Mouse (Mus musculus): ENCODE results near the gene Olfr631. TPM values are rescaled to one million over a fixed set of nuclear protein-coding genes. Genes with fewer than 3 reads are reported as not detected.

Olfr631 gene
- polyA plus RNA-seq (2015; fragmentation: Nextera tagmentation; extraction: Ambion mirVana) = not detected in 2 replicates

GRCm38 (mm10) chr7:103928525-103928924 is at the start of gene Olfr631:
TSS of gene Olfr631 (plus strand) at chr7:103928825.
- ATAC-seq (replicated peaks; ENCODE audit: extremely low read depth, insufficient read depth, low FRiP score) = no peak
- no peaks in the 10 kb centered on the region for H3K4me1 ChIP-seq (ENCODE audit: control insufficient read depth, insufficient read depth, low read length)
- H3K27ac ChIP-seq (ENCODE audit: low read length) = no peak within 1 kb of the TSS
- H3K4me3 ChIP-seq (ENCODE audit: low read length) = no peak within 1 kb of the TSS
- no peaks in the 10 kb centered on the region for H3K27me3 ChIP-seq (ENCODE audit: control insufficient read depth, insufficient read depth, low read length)
- no peak within 1 kb of the TSS for H3K4me2 ChIP-seq (ENCODE audit: low read depth, low read length)
- no peaks in the 10 kb centered on the region for H3K9me3 ChIP-seq (replicated peaks; ENCODE audit: control insufficient read depth, low read length)
- H3K9ac ChIP-seq (ENCODE audit: low read length) = no peak within 1 kb of the TSS
- H3K36me3 ChIP-seq (ENCODE audit: control insufficient read depth, insufficient read depth) = no peaks in the 10 kb centered on the region

GRCm38 (mm10) chr7:103886152-103886551 is 42.5 kb upstream of the Olfr631 start, which contains the start of gene Olfr66:
TSS of gene Olfr66 (minus strand) at chr7:103886252.
- H3K4me2 ChIP-seq (ENCODE audit: low read depth, low read length) = no peak within 1 kb of the TSS
- H3K4me1 ChIP-seq (ENCODE audit: control insufficient read depth, insufficient read depth, low read length) = no peaks in the 10 kb centered on the region
- H3K27me3 ChIP-seq (ENCODE audit: control insufficient read depth, insufficient read depth, low read length) = no peaks in the 10 kb centered on the region
- H3K27ac ChIP-seq (ENCODE audit: low read length) = no peak within 1 kb of the TSS
- ATAC-seq (replicated peaks; ENCODE audit: extremely low read depth, insufficient read depth, low FRiP score) = no peak
- H3K36me3 ChIP-seq (ENCODE audit: control insufficient read depth, insufficient read depth) = no peaks in the 10 kb centered on the region
- no peak within 1 kb of the TSS for H3K9ac ChIP-seq (ENCODE audit: low read length)
- H3K4me3 ChIP-seq (ENCODE audit: low read length) = no peak within 1 kb of the TSS
- H3K9me3 ChIP-seq (replicated peaks; ENCODE audit: control insufficient read depth, low read length) = no peaks in the 10 kb centered on the region

- H3K36me3 ChIP-seq (ENCODE audit: control insufficient read depth, insufficient read depth) = no peaks in the 10 kb centered on the region
- no peaks in the 10 kb centered on the region for H3K27me3 ChIP-seq (ENCODE audit: control insufficient read depth, insufficient read depth, low read length)
- no peaks in the 10 kb centered on the region for H3K9me3 ChIP-seq (replicated peaks; ENCODE audit: control insufficient read depth, low read length)
- H3K4me2 ChIP-seq (ENCODE audit: low read depth, low read length) = no peak within 1 kb of the TSS
- H3K4me1 ChIP-seq (ENCODE audit: control insufficient read depth, insufficient read depth, low read length) = no peaks in the 10 kb centered on the region
- H3K9ac ChIP-seq (ENCODE audit: low read length) = no peak within 1 kb of the TSS
- no peak within 1 kb of the TSS for H3K4me3 ChIP-seq (ENCODE audit: low read length)
- no peak within 1 kb of the TSS for H3K27ac ChIP-seq (ENCODE audit: low read length)
- ATAC-seq (replicated peaks; ENCODE audit: extremely low read depth, insufficient read depth, low FRiP score) = no peak
- 54% methylated on average over 1 of the region's 1 CpGs for WGBS
These were observed 34.2 kb upstream of the Olfr631 start, which contains the start of gene Olfr64 for GRCm38 (mm10) chr7:103894385-103894784. TSS of gene Olfr64 (minus strand) at chr7:103894485.

- 59% methylated on average over 2 of the region's 2 CpGs for whole genome bisulfite sequencing
- Histone ChIP-seq H3K9me3 (replicated peaks; ENCODE audit: control insufficient read depth, low read length) (no peaks in the 10 kb centered on the region), H3K4me3 (ENCODE audit: low read length) (no peak within 1 kb of the TSS), H3K4me2 (ENCODE audit: low read depth, low read length) (no peak within 1 kb of the TSS), H3K27ac (ENCODE audit: low read length) (no peak within 1 kb of the TSS), H3K4me1 (ENCODE audit: control insufficient read depth, insufficient read depth, low read length) (no peaks in the 10 kb centered on the region), H3K36me3 (ENCODE audit: control insufficient read depth, insufficient read depth) (no peaks in the 10 kb centered on the region), H3K9ac (ENCODE audit: low read length) (no peak within 1 kb of the TSS), H3K27me3 (ENCODE audit: control insufficient read depth, insufficient read depth, low read length) (no peaks in the 10 kb centered on the region)
- no peak for ATAC-seq (replicated peaks; ENCODE audit: extremely low read depth, insufficient read depth, low FRiP score)
These were observed 25.4 kb upstream of the Olfr631 start, which contains the start of gene Olfr65 for GRCm38 (mm10) chr7:103903187-103903586. TSS of gene Olfr65 (plus strand) at chr7:103903487.

GRCm38 (mm10) chr7:103910047-103910446 is 18.6 kb upstream of the Olfr631 start:
- no peak overlapping the region for H3K27ac ChIP-seq (ENCODE audit: low read length)
- H3K4me3 ChIP-seq (ENCODE audit: low read length) = no peak overlapping the region

GRCm38 (mm10) chr7:103912969-103913511 is 15.6 kb upstream of the Olfr631 start:
- no peak overlapping the region for H3K27ac ChIP-seq (ENCODE audit: low read length)
- WGBS = 40% methylated on average over 8 of the region's 8 CpGs

More at GRCm38 (mm10) chr7:103910047-103910446, 18.6 kb upstream of the Olfr631 start:
- Histone ChIP-seq H3K27me3 (ENCODE audit: control insufficient read depth, insufficient read depth, low read length) (no peaks in the 10 kb centered on the region), H3K9me3 (replicated peaks; ENCODE audit: control insufficient read depth, low read length) (no peaks in the 10 kb centered on the region), H3K9ac (ENCODE audit: low read length) (no peak overlapping the region), H3K4me1 (ENCODE audit: control insufficient read depth, insufficient read depth, low read length) (0 out of 2 replicates have a peak, but pooled peaks cover 2% of the 10 kb centered on the region), H3K4me2 (ENCODE audit: low read depth, low read length) (no peak overlapping the region), H3K36me3 (ENCODE audit: control insufficient read depth, insufficient read depth) (no peaks in the 10 kb centered on the region)
- WGBS = 0% methylated on average over 3 of the region's 3 CpGs
- ATAC-seq (replicated peaks; ENCODE audit: extremely low read depth, insufficient read depth, low FRiP score) = peak; percentile 78

GRCm38 (mm10) chr7:103915338-103915737 is 13.3 kb upstream of the Olfr631 start:
- Histone ChIP-seq H3K27ac (ENCODE audit: low read length) (no peak overlapping the region), H3K4me1 (ENCODE audit: control insufficient read depth, insufficient read depth, low read length) (no peaks in the 10 kb centered on the region), H3K27me3 (ENCODE audit: control insufficient read depth, insufficient read depth, low read length) (no peaks in the 10 kb centered on the region), H3K4me2 (ENCODE audit: low read depth, low read length) (no peak overlapping the region), H3K9me3 (replicated peaks; ENCODE audit: control insufficient read depth, low read length) (no peaks in the 10 kb centered on the region), H3K9ac (ENCODE audit: low read length) (no peak overlapping the region), H3K36me3 (ENCODE audit: control insufficient read depth, insufficient read depth) (no peaks in the 10 kb centered on the region), H3K4me3 (ENCODE audit: low read length) (no peak overlapping the region)
- no peak for ATAC-seq (replicated peaks; ENCODE audit: extremely low read depth, insufficient read depth, low FRiP score)

More at GRCm38 (mm10) chr7:103912969-103913511, 15.6 kb upstream of the Olfr631 start:
- Histone ChIP-seq H3K27me3 (ENCODE audit: control insufficient read depth, insufficient read depth, low read length) (no peaks in the 10 kb centered on the region), H3K9me3 (replicated peaks; ENCODE audit: control insufficient read depth, low read length) (no peaks in the 10 kb centered on the region), H3K4me3 (ENCODE audit: low read length) (no peak overlapping the region), H3K9ac (ENCODE audit: low read length) (no peak overlapping the region), H3K36me3 (ENCODE audit: control insufficient read depth, insufficient read depth) (no peaks in the 10 kb centered on the region), H3K4me1 (ENCODE audit: control insufficient read depth, insufficient read depth, low read length) (0 out of 2 replicates have a peak, but pooled peaks cover 2% of the 10 kb centered on the region), H3K4me2 (ENCODE audit: low read depth, low read length) (no peak overlapping the region)
- no peak for ATAC-seq (replicated peaks; ENCODE audit: extremely low read depth, insufficient read depth, low FRiP score)

- Histone ChIP-seq H3K9ac (ENCODE audit: low read length) (no peak within 1 kb of the TSS), H3K4me3 (ENCODE audit: low read length) (no peak within 1 kb of the TSS), H3K9me3 (replicated peaks; ENCODE audit: control insufficient read depth, low read length) (no peaks in the 10 kb centered on the region), H3K27me3 (ENCODE audit: control insufficient read depth, insufficient read depth, low read length) (no peaks in the 10 kb centered on the region), H3K27ac (ENCODE audit: low read length) (no peak within 1 kb of the TSS), H3K4me2 (ENCODE audit: low read depth, low read length) (no peak within 1 kb of the TSS), H3K4me1 (ENCODE audit: control insufficient read depth, insufficient read depth, low read length) (no peaks in the 10 kb centered on the region), H3K36me3 (ENCODE audit: control insufficient read depth, insufficient read depth) (no peaks in the 10 kb centered on the region)
- WGBS = 54% methylated on average over 2 of the region's 2 CpGs
- ATAC-seq (replicated peaks; ENCODE audit: extremely low read depth, insufficient read depth, low FRiP score) = no peak
These were observed 5.6 kb downstream of the Olfr631 start, which contains the start of gene Olfr632 for GRCm38 (mm10) chr7:103934264-103934663. TSS of gene Olfr632 (plus strand) at chr7:103934347.

- WGBS = 14% methylated on average over 2 of the region's 2 CpGs
- no peak overlapping the region for H3K9ac ChIP-seq (ENCODE audit: low read length)
These were observed 14.1 kb downstream of the Olfr631 start for GRCm38 (mm10) chr7:103942730-103943129.

More at GRCm38 (mm10) chr7:103942730-103943129, 14.1 kb downstream of the Olfr631 start:
- H3K4me2 ChIP-seq (ENCODE audit: low read depth, low read length) = no peak overlapping the region
- H3K36me3 ChIP-seq (ENCODE audit: control insufficient read depth, insufficient read depth) = no peaks in the 10 kb centered on the region
- no peak for ATAC-seq (replicated peaks; ENCODE audit: extremely low read depth, insufficient read depth, low FRiP score)
- no peaks in the 10 kb centered on the region for H3K4me1 ChIP-seq (ENCODE audit: control insufficient read depth, insufficient read depth, low read length)
- H3K27me3 ChIP-seq (ENCODE audit: control insufficient read depth, insufficient read depth, low read length) = no peaks in the 10 kb centered on the region
- no peak overlapping the region for H3K4me3 ChIP-seq (ENCODE audit: low read length)
- H3K27ac ChIP-seq (ENCODE audit: low read length) = no peak overlapping the region
- H3K9me3 ChIP-seq (replicated peaks; ENCODE audit: control insufficient read depth, low read length) = no peaks in the 10 kb centered on the region
